In the genomic region with DNA sequence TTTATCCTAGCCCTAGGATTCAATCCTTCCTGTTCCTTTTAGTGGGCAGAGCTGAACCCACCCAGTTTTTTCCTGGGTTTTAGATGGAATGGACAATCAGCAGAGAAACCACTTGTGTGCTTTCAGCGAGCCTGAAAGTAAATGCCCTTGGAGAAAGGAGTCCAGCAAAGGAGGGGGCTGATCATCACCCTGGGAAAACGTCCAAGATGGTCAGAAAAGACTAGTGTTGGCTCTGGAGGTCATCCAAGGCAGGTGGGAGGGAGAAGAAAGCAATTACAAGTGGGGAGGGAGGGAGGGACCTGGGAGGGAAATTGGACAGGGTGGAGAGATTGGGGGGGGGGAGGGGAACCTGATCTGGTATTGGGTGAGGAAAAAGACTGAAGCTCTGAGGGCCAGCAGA, we compare ENCODE assay signal across 15 mouse cellular contexts. TPM values are rescaled to one million over a fixed set of nuclear protein-coding genes. Genes with fewer than 3 reads are reported as not detected.
DNase-seq lines count a peak whose midpoint lies in the region; ATAC-seq and TF ChIP-seq lines count a peak whose summit lies in the region.
"Had no signal": no experiment of that assay in that cellular context is flagged by ENCODE, and none has a peak within 500 bp of the region (broad histone marks: within the 10 kb centered on the region; RNA-seq: fewer than 3 reads in every experiment).

No protein-coding gene starts in this region.

- no peaks in the 10 kb centered on the region for H3K9me3 ChIP-seq in heart, embryonic 16.5 days (replicated peaks; ENCODE audit: control insufficient read depth, low read length)
- no peaks in the 10 kb centered on the region for H3K9me3 ChIP-seq in lung, embryonic 14.5 days (ENCODE audit: low read depth, low read length)
- H3K9me3 ChIP-seq: embryonic facial prominence, embryonic 15.5 days; forebrain, embryonic 13.5 days had no signal

- no peak overlapping the region for H3K4me3 ChIP-seq in heart, embryonic 16.5 days (ENCODE audit: low read length)
- H3K4me3 ChIP-seq in lung, embryonic 14.5 days (ENCODE audit: low read depth, low read length), result no peak overlapping the region
- no peak overlapping the region for H3K4me3 ChIP-seq in brown adipose tissue, adult 24 weeks (ENCODE audit: insufficient read depth, low read depth, low read length)
- H3K4me3 ChIP-seq: embryonic facial prominence, embryonic 15.5 days; forebrain, embryonic 13.5 days had no signal

- no peaks in the 10 kb centered on the region for H3K36me3 ChIP-seq in heart, embryonic 16.5 days (ENCODE audit: control insufficient read depth, insufficient read depth)
- H3K36me3 ChIP-seq in lung, embryonic 14.5 days (ENCODE audit: insufficient read depth), result no peaks in the 10 kb centered on the region
- H3K36me3 ChIP-seq: embryonic facial prominence, embryonic 15.5 days had no signal

- TF ChIP-seq CTCF in lung, embryonic 14.5 days (IDR thresholded peaks at IDR 0.05; ENCODE audit: low read depth), result no peak

- WGBS in heart, embryonic 16.5 days, result 14% methylated on average over 2 of the region's 2 CpGs
- 25% methylated on average over 2 of the region's 2 CpGs for WGBS in lung, embryonic 14.5 days

- intact Hi-C loops in heart, postnatal 25 days (cut with DNase I), result loop anchor here (5.0 kb wide), 1 partner anchor 72 kb away; no protein-coding TSS in a partner anchor

- no peak overlapping the region for H3K9ac ChIP-seq in heart, embryonic 16.5 days (ENCODE audit: low read length)
- no peak overlapping the region for H3K9ac ChIP-seq in lung, embryonic 14.5 days
- H3K9ac ChIP-seq: embryonic facial prominence, embryonic 15.5 days; forebrain, embryonic 13.5 days; hindbrain, embryonic 14.5 days had no signal

- no peaks in the 10 kb centered on the region for H3K27me3 ChIP-seq in heart, embryonic 16.5 days (ENCODE audit: control insufficient read depth, insufficient read depth, low read length)
- H3K27me3 ChIP-seq in lung, embryonic 14.5 days (ENCODE audit: insufficient read depth, low read length), result no peaks in the 10 kb centered on the region
- H3K27me3 ChIP-seq: embryonic facial prominence, embryonic 15.5 days; forebrain, embryonic 13.5 days had no signal

- ATAC-seq in heart, embryonic 16.5 days (replicated peaks; ENCODE audit: extremely low read depth, insufficient read depth, low FRiP score), result no peak
- ATAC-seq in lung, embryonic 14.5 days (ENCODE audit: insufficient read depth), result no peak
- ATAC-seq: forebrain, embryonic 13.5 days had no signal

- peak overlapping the region; percentile 37; the same call in 1 of the 2 replicates for H3K27ac ChIP-seq in heart, embryonic 16.5 days (ENCODE audit: low read length)
- peak overlapping the region; percentile 4; the same call in 1 of the 2 replicates for H3K27ac ChIP-seq in lung, embryonic 14.5 days (ENCODE audit: low read depth)
- 0 out of 2 replicates have a peak overlapping the region, but pooled peaks have one; percentile 43 for H3K27ac ChIP-seq in brown adipose tissue, adult 24 weeks (replicated peaks; ENCODE audit: low read depth, low read length)
- H3K27ac ChIP-seq: embryonic facial prominence, embryonic 15.5 days; forebrain, embryonic 13.5 days; hindbrain, embryonic 14.5 days had no signal

- H3K4me1 ChIP-seq in heart, embryonic 16.5 days (ENCODE audit: control insufficient read depth, insufficient read depth, low read length), result peaks cover 19% of the 10 kb centered on the region
- H3K4me1 ChIP-seq in lung, embryonic 14.5 days (ENCODE audit: insufficient read depth), result no peaks in the 10 kb centered on the region
- H3K4me1 ChIP-seq in brown adipose tissue, adult 24 weeks (ENCODE audit: control insufficient read depth, insufficient read depth, insufficient read length, low read length), result peaks cover 5% of the 10 kb centered on the region
- H3K4me1 ChIP-seq: forebrain, embryonic 13.5 days had no signal

- DNase-seq in adrenal gland, postnatal 14 days, result peak; percentile 36
- DNase-seq in adrenal gland, postnatal 25 days, result no peak
- DNase-seq in heart, postnatal 25 days (ENCODE audit: low spot score), result no peak
- peak; percentile 29 for DNase-seq in lung, embryonic 14.5 days
- no peak for DNase-seq in lung, postnatal 14 days
- no peak for DNase-seq in layer of hippocampus, adult 9-11 months
- DNase-seq: cerebellum, postnatal 36 days; right cerebral cortex, postnatal 4 days; thymus, postnatal 4 days had no signal

- H3K4me2 ChIP-seq in heart, embryonic 16.5 days (ENCODE audit: low read depth, low read length), result no peak overlapping the region
- H3K4me2 ChIP-seq in lung, embryonic 14.5 days, result no peak overlapping the region
- H3K4me2 ChIP-seq: embryonic facial prominence, embryonic 15.5 days; forebrain, embryonic 13.5 days; hindbrain, embryonic 14.5 days; liver, embryonic 11.5 days had no signal

RNA-seq across cellular contexts. Expression of gene Zfp366, which starts 55.6 kb away (rescaled TPM):
- total RNA-seq in adrenal gland, postnatal 14 days (2021), result 10.3 and 12.3 TPM in 2 replicates
- 4.8 and 6.7 TPM in 2 replicates for total RNA-seq in adrenal gland, postnatal 25 days (2021)
- 0.66 and 0.75 TPM in 2 replicates for polyA plus RNA-seq in heart, embryonic 16.5 days (2015; fragmentation: Nextera tagmentation; extraction: Ambion mirVana)
- 10 to 100 TPM in 1 of 2 experiments, 1 to 10 TPM in 1; 8.9 to 11.6 TPM for total RNA-seq in heart, postnatal 25 days (2021)
- polyA plus RNA-seq in lung, embryonic 14.5 days (2014; fragmentation: Nextera tagmentation; extraction: Ambion mirVana), result 1.3 and 1.5 TPM in 2 replicates
- 2.8 and 6.6 TPM in 2 replicates for polyA plus RNA-seq in brown adipose tissue, adult 24 weeks (2012; ENCODE audit: insufficient read depth, insufficient read length, missing spikeins)

Comparison
In these comparisons a context has a peak if more than half of its experiments do, and no peak if none do; other contexts are left out.
1. DNase-seq: peak in adrenal gland, postnatal 14 days (single experiment) and lung, embryonic 14.5 days (single experiment); none in adrenal gland, postnatal 25 days (single experiment), heart, postnatal 25 days (single experiment), lung, postnatal 14 days (single experiment) and layer of hippocampus, adult 9-11 months (single experiment).
2. Peak in every context shown above with its lines, with median percentiles within 50 percentile points of each other: H3K27ac ChIP-seq.